Mouse (Mus musculus): Measurements from ENCODE around the gene Irgq.

DNA sequence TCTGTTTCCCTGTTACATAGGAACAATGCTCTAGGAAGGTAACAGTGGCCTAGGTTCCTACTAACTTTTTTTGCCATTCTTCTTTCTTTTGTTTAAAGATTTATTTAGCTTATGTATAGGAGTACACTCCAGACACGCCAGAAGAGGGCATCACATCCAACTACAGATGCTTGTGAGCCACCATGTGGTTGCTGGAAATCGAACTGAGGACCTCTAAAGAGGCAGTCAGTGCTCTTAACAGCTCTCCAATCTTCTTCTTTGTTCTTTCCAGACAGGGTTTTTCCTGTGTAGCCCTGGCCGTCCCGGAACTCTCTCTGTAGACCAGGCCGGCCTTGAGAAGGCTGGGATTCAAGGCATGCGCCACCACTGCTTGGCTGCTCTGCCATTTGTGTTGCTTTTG is 5.5 kb upstream of the Irgq start:
- TF ChIP-seq CTCF (IDR thresholded peaks at IDR 0.05) (peak; percentile 28), EP300 (IDR thresholded peaks at IDR 0.05) (no peak)
